Mouse (Mus musculus) Patski (cell line): ENCODE results near the gene Prdm9. TPM values are rescaled to one million over a fixed set of nuclear protein-coding genes. Genes with fewer than 3 reads are reported as not detected.

Experiments used
- ATAC-seq: fragments of 100-300 bp; one replicate; pipeline ENCODE4 v1.8.0; 2021
- CTCF ChIA-PET: fragments of 350-600 bp; sonication (Branson Sonifier 250); formaldehyde crosslinking; loops from one replicate; lab custom pipeline; 2022; ENCODE audit warnings: inconsistent platforms; lab: Charles Lee
- POLR2A ChIA-PET: fragments of 350-600 bp; sonication (Branson Sonifier 250); formaldehyde crosslinking; loops from one replicate; lab custom pipeline; 2022; ENCODE audit warnings: antibody characterized with exemption, inconsistent platforms; lab: Charles Lee
- DNase-seq: peaks from one replicate; pipeline ENCODE4 v3.0.0-alpha.2; 2011; ENCODE audit warnings: low read depth, low spot score
- H3K27me3 ChIP-seq: fragments of 371-371 bp; one replicate; pipeline ENCODE4 v1.5.1; 2021
- CTCF ChIP-seq: fragments of 100-300 bp; IDR thresholded peaks from one replicate; pipeline ENCODE4 v1.5.1; 2021
- in situ Hi-C: fragments of 300-500 bp; cut with MboI; formaldehyde crosslinking; loops from 3 replicates; pipeline ENCODE4 v1.11.1; 2018; ENCODE audit warnings: low pct_unique_long_range_greater_than_20kb, mixed read lengths
- polyA plus RNA-seq: library from polyadenylated mRNA; unstranded; gene quantifications from one replicate; pipeline ENCODE4 v1.2.3, GENCODE M21; 2021

Prdm9 gene
- polyA plus RNA-seq, 1 experiment from 2014 or later, result 7.7 TPM

- ChIA-PET POLR2A (interaction anchor here (2.0 kb wide), 1 partner anchor 36 kb away, joined by 6 read pairs; the partner anchor contains the start of gene Prdm9), CTCF (interaction anchor here (0.8 to 1.1 kb wide), 2 partner anchors 12 to 33 kb away, joined by 3 read pairs; no protein-coding TSS in a partner anchor)
- no peaks in the 10 kb centered on the region for H3K27me3 ChIP-seq
- DNase-seq (no peak), ATAC-seq (no peak)
- in situ Hi-C loops, result no loop called here
- no peak for TF ChIP-seq CTCF
Observed at GRCm38 (mm10) chr17:15528887-15529286, 35.3 kb downstream of the Prdm9 start.

- in situ Hi-C loops, result no loop called here
- ATAC-seq (no peak), DNase-seq (no peak)
- ChIA-PET CTCF (interaction anchor here (1.4 kb wide), 1 partner anchor 11 kb away, joined by 6 read pairs; no protein-coding TSS in a partner anchor), POLR2A (no interaction called here)
- no peaks in the 10 kb centered on the region for H3K27me3 ChIP-seq
- TF ChIP-seq CTCF, result no peak
Observed at GRCm38 (mm10) chr17:15527811-15528136, 36.4 kb downstream of the Prdm9 start.

GRCm38 (mm10) chr17:15526986-15527810 is 37.0 kb downstream of the Prdm9 start, which contains the start of gene Pdcd2:
TSS of gene Pdcd2 (minus strand) at chr17:15527301.
- TF ChIP-seq CTCF, result peak; percentile 16
- ATAC-seq (peak; percentile 99), DNase-seq (peak; percentile 71)
- H3K27me3 ChIP-seq, result no peaks in the 10 kb centered on the region
- in situ Hi-C loops, result no loop called here
- ChIA-PET POLR2A (interaction anchor here (1.0 to 1.2 kb wide), 2 partner anchors 19 to 37 kb away, joined by 3 to 4 read pairs; partner anchors contain the start of gene Prdm9), CTCF (interaction anchor here (1.4 kb wide), 1 partner anchor 12 kb away, joined by 6 read pairs; no protein-coding TSS in a partner anchor)

GRCm38 (mm10) chr17:15526304-15526703 is 37.9 kb downstream of the Prdm9 start:
- no peaks in the 10 kb centered on the region for H3K27me3 ChIP-seq
- no peak for DNase-seq
- no peak for ATAC-seq
- TF ChIP-seq CTCF, result no peak
- in situ Hi-C loops, result no loop called here
- ChIA-PET POLR2A (interaction anchor here (1.0 to 1.2 kb wide), 2 partner anchors 20 to 38 kb away, joined by 3 to 4 read pairs; partner anchors contain the start of gene Prdm9), CTCF (no interaction called here)

GRCm38 (mm10) chr17:15518766-15519165 is 45.4 kb downstream of the Prdm9 start:
- POLR2A ChIA-PET, result interaction anchor here (1.2 kb wide), 1 partner anchor 7 kb away, joined by 4 read pairs; no protein-coding TSS in a partner anchor
- no peak for TF ChIP-seq CTCF
- in situ Hi-C loops, result no loop called here
- H3K27me3 ChIP-seq, result no peaks in the 10 kb centered on the region
- DNase-seq (no peak), ATAC-seq (no peak)
- CTCF ChIA-PET, result interaction anchor here (1.3 kb wide), 1 partner anchor 10 kb away, joined by 3 read pairs; no protein-coding TSS in a partner anchor

GRCm38 (mm10) chr17:15518186-15518585 is 46.0 kb downstream of the Prdm9 start:
- DNase-seq, result no peak
- CTCF ChIA-PET, result interaction anchor here (1.3 kb wide), 1 partner anchor 9 kb away, joined by 3 read pairs; no protein-coding TSS in a partner anchor
- in situ Hi-C loops, result no loop called here
- H3K27me3 ChIP-seq, result no peaks in the 10 kb centered on the region
- POLR2A ChIA-PET, result no interaction called here
- no peak for ATAC-seq
- TF ChIP-seq CTCF, result no peak

- ChIA-PET POLR2A (no interaction called here), CTCF (interaction anchor here (1.3 kb wide), 1 partner anchor 9 kb away, joined by 3 read pairs; no protein-coding TSS in a partner anchor)
- ATAC-seq (no peak), DNase-seq (no peak)
- H3K27me3 ChIP-seq, result no peaks in the 10 kb centered on the region
- TF ChIP-seq CTCF, result no peak
- in situ Hi-C loops, result no loop called here
Observed at GRCm38 (mm10) chr17:15517776-15518175, 46.4 kb downstream of the Prdm9 start.

GRCm38 (mm10) chr17:15510694-15511093 is 53.5 kb downstream of the Prdm9 start:
- CTCF ChIA-PET, result no interaction called here
- no peak for TF ChIP-seq CTCF
- POLR2A ChIA-PET, result interaction anchor here (1.5 kb wide), 1 partner anchor 9 kb away, joined by 4 read pairs; no protein-coding TSS in a partner anchor
- in situ Hi-C loops, result no loop called here
- ATAC-seq (peak; percentile 98), DNase-seq (peak; percentile 58)
- H3K27me3 ChIP-seq, result no peaks in the 10 kb centered on the region

- H3K27me3 ChIP-seq, result no peaks in the 10 kb centered on the region
- ChIA-PET CTCF (interaction anchor here (0.9 kb wide), 1 partner anchor 10 kb away, joined by 3 read pairs; no protein-coding TSS in a partner anchor), POLR2A (interaction anchor here (0.9 kb wide), 1 partner anchor 20 kb away, joined by 4 read pairs; no protein-coding TSS in a partner anchor)
- ATAC-seq (peak; percentile 93), DNase-seq (peak; percentile 82)
- TF ChIP-seq CTCF, result no peak
- in situ Hi-C loops, result no loop called here
Observed at GRCm38 (mm10) chr17:15499656-15500394, 64.3 kb downstream of the Prdm9 start, which contains the start of the genes Psmb1 and Tbp. TSS of gene Psmb1 (minus strand) at chr17:15499751. TSS of gene Tbp (plus strand) at chr17:15499888.

- ChIA-PET CTCF (no interaction called here), POLR2A (interaction anchor here (0.5 kb wide), 1 partner anchor 121 kb away, joined by 7 read pairs; no protein-coding TSS in a partner anchor)
- no peaks in the 10 kb centered on the region for H3K27me3 ChIP-seq
- no peak for ATAC-seq
- TF ChIP-seq CTCF, result no peak
- no peak for DNase-seq
- in situ Hi-C loops, result no loop called here
Observed at GRCm38 (mm10) chr17:15498753-15499113, 65.4 kb downstream of the Prdm9 start.
